Mouse (Mus musculus) layer of hippocampus, adult 8-10 months (tissue): ENCODE measurements at regions not wholly inside any gene's neighbourhood (a gene's known extent, or its start where the extent isn't known, plus 50 kb on each side); places are given as distances from the start of the nearest gene placed in this dataset.
A peak's percentile ranks its signal among the peaks of the same experiment; 100 is the strongest.

Experiments
- DNase-seq, 2 experiments: peaks; one replicate each; pipeline ENCODE4 v3.0.0; 2022; ENCODE audit warnings: low spot score in 2 of 2

- no peak for DNase-seq
Observed at GRCm38 (mm10) chr4:10770026-10770643, 104.2 kb upstream of the 2610301B20Rik start.

- no peak for DNase-seq
Observed at GRCm38 (mm10) chr4:10774557-10775215, 99.6 kb upstream of the 2610301B20Rik start.

- no peak for DNase-seq
Observed at GRCm38 (mm10) chr4:10786701-10787100, 87.6 kb upstream of the 2610301B20Rik start.

- no peak for DNase-seq
Observed at GRCm38 (mm10) chr4:10788306-10788705, 86.0 kb upstream of the 2610301B20Rik start.

GRCm38 (mm10) chr4:10789141-10789540 is 85.2 kb upstream of the 2610301B20Rik start:
- no peak for DNase-seq

GRCm38 (mm10) chr4:10792628-10793027 is 81.7 kb upstream of the 2610301B20Rik start:
- no peak for DNase-seq

GRCm38 (mm10) chr4:10794471-10794870 is 79.8 kb upstream of the 2610301B20Rik start:
- no peak for DNase-seq

GRCm38 (mm10) chr4:10800780-10801553 is 73.3 kb upstream of the 2610301B20Rik start:
- DNase-seq: no peak

- DNase-seq: no peak
Observed at GRCm38 (mm10) chr4:10804735-10805134, 69.6 kb upstream of the 2610301B20Rik start.

GRCm38 (mm10) chr4:10807260-10807659 is 67.0 kb upstream of the 2610301B20Rik start:
- DNase-seq: no peak

GRCm38 (mm10) chr4:10812931-10813330 is 61.4 kb upstream of the 2610301B20Rik start:
- DNase-seq: peak; percentile 18 to 29
